Mouse (Mus musculus) heart, postnatal 25 days (tissue): ENCODE results near the gene Olfr851. TPM values are rescaled to one million over a fixed set of nuclear protein-coding genes. Genes with fewer than 3 reads are reported as not detected.

Experiments used
- DNase-seq: peaks from one replicate; pipeline ENCODE4 v3.0.0; 2022; ENCODE audit warnings: low spot score
- intact Hi-C: fragments of 180-260 bp; cut with DNase I; formaldehyde crosslinking; loops from one replicate; pipeline ENCODE4 v1.15.1; 2025
- total RNA-seq, 2 experiments: library from RNA; stranded (reverse); gene quantifications; 2 replicates each; pipeline ENCODE4 v1.2.3; 2021

Gene Olfr851
- total RNA-seq = not detected

DNA sequence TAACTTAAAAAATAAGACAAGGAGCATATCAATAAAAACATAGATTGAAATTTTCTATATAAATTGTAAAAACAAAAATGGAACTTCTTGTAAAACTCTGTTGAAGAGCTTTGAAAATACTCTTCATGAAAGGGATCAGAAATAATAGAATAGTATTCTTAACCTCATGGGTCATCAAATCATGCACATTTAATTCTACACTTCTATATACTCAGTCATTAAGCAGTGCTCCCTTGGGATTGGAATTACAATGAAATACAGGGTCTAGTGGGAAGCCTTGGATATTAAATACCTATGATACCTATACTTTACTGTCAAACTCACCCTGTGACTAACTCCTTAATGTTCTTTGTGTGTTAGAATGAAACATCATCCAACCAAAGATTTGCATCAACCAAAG, at the start of gene Olfr851:
Gene Olfr851 (plus strand): TSS at position 301 of the 400 bp plus-strand sequence.
- DNase-seq = no peak
- intact Hi-C loops = no loop called here

DNA sequence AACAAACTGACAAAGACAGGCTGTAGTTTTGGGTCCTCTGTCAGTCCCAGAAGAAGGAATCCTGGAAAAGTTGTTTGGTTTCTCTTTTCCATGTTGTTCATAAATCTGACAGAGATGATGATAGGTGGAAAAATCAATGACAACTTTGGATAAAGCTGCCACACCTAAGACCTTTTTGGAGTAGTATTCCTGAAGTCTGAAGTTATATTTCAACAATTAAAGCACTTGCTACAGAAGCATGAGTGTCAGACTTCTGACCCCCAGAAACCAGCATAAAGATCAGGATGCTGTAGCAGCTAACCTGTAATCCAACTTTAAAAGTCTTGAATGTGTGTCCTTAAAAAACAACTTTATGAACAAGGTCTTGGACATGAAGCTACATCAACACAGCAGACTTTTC, 14.9 kb upstream of the Olfr851 start, which contains the start of gene Olfr850:
Gene Olfr850 (minus strand): TSS at position 101 of the 400 bp plus-strand sequence.
- DNase-seq = no peak
- intact Hi-C loops = no loop called here

DNA sequence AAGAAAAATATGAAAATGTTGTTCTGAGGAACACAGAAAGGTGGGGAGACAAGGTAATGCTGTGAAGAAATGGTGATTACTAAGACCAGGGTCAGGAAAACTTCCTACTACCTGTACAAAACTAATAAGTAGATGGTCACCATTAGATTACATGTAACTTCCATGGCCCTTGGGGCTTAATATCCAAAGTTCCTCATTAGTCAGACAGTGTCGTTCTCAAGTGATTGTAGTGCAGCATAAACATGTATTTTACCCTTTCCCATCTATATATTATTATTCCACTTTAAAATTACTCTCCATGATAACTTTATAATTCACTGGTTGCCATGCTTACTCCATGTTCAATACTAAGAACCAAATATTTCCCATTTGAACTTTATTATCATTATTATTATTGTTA, 47.9 kb downstream of the Olfr851 start, which contains the start of gene Olfr853:
Gene Olfr853 (minus strand): TSS at position 101 of the 400 bp plus-strand sequence.
- no peak for DNase-seq
- intact Hi-C loops = no loop called here

Other genes starting within 250 kb of the Olfr851 start
- gene Olfr843, start 241.3 kb upstream of the Olfr851 start, total RNA-seq = not detected
- gene Olfr844, start 176.9 kb upstream of the Olfr851 start, total RNA-seq = not detected
- not detected for gene Olfr845, start 156.8 kb upstream of the Olfr851 start, total RNA-seq
- gene Olfr846, start 129.3 kb upstream of the Olfr851 start, total RNA-seq = not detected
- not detected for gene Olfr847, start 114.6 kb upstream of the Olfr851 start, total RNA-seq
- not detected for gene Olfr849, start 53.0 kb upstream of the Olfr851 start, total RNA-seq
- gene Olfr850, start 15.0 kb upstream of the Olfr851 start, total RNA-seq = not detected
- gene Olfr853, start 47.8 kb downstream of the Olfr851 start, total RNA-seq = not detected
- not detected for gene Olfr854, start 74.1 kb downstream of the Olfr851 start, total RNA-seq
- not detected for gene Olfr855, start 89.3 kb downstream of the Olfr851 start, total RNA-seq
- 10 to 100 TPM; 13.4 to 14.6 TPM for gene Zfp317, start 128.8 kb downstream of the Olfr851 start, total RNA-seq
- not detected for gene Olfr857, start 216.1 kb downstream of the Olfr851 start, total RNA-seq